Mouse (Mus musculus) lung, postnatal 0 days (tissue): ENCODE measurements around the gene Tagln3. TPM values are rescaled to one million over a fixed set of nuclear protein-coding genes. Genes with fewer than 3 reads are reported as not detected.

Experiments
- ATAC-seq: fragments of 200-750 bp; cut with Nextera tagmentation; 2 replicates; pipeline ENCODE4 v1.8.0; 2017; ENCODE audit warnings: moderate library complexity
- DNase-seq: peaks from one replicate; pipeline ENCODE4 v3.0.0-alpha.2; 2016; ENCODE audit warnings: low spot score
- H3K27ac ChIP-seq: fragments of 300-500 bp; sonication (generic); 2 replicates; pipeline ENCODE4 v1.5.1; 2014; ENCODE audit warnings: antibody characterized with exemption, mild to moderate bottlenecking, low read length, mixed read lengths
- H3K27me3 ChIP-seq: fragments of 300-500 bp; sonication (generic); replicated peaks from 2 replicates; pipeline ENCODE4 v1.6.1; 2014; ENCODE audit warnings: low read length, mixed read lengths; ENCODE audit not compliant: insufficient read depth
- H3K36me3 ChIP-seq: fragments of 300-500 bp; sonication (generic); 2 replicates; pipeline ENCODE4 v1.6.1; 2014; ENCODE audit warnings: low read length, mixed read lengths; ENCODE audit not compliant: insufficient read depth
- H3K4me1 ChIP-seq: fragments of 300-500 bp; sonication (generic); 2 replicates; pipeline ENCODE4 v1.6.1; 2014; ENCODE audit warnings: antibody characterized with exemption, low read depth, low read length, mixed read lengths; ENCODE audit not compliant: insufficient read depth
- H3K4me2 ChIP-seq: fragments of 300-500 bp; sonication (generic); replicated peaks from 2 replicates; pipeline ENCODE4 v1.6.1; 2014; ENCODE audit warnings: low read depth, mild to moderate bottlenecking, low read length, moderate library complexity, mixed read lengths
- H3K4me3 ChIP-seq: fragments of 300-500 bp; sonication (generic); 2 replicates; pipeline ENCODE4 v1.5.1; 2014; ENCODE audit warnings: low read depth, low read length
- H3K9ac ChIP-seq: fragments of 300-500 bp; sonication (generic); replicated peaks from 2 replicates; pipeline ENCODE4 v1.6.1; 2014; ENCODE audit warnings: low read depth, mild to moderate bottlenecking
- H3K9me3 ChIP-seq: fragments of 300-500 bp; sonication (generic); 2 replicates; pipeline ENCODE4 v1.6.1; 2016; ENCODE audit warnings: low read length, mixed read lengths
- CTCF ChIP-seq: IDR thresholded peaks from 2 replicates; pipeline ENCODE4 v1.5.1; 2016; ENCODE audit warnings: antibody characterized with exemption, mild to moderate bottlenecking
- EP300 ChIP-seq: IDR thresholded peaks from 2 replicates; pipeline ENCODE4 v1.6.1; 2016; ENCODE audit warnings: antibody characterized with exemption, mild to moderate bottlenecking, control low read depth
- WGBS: fragments of 180-500 bp; shearing (Covaris S2); extraction: QIAGEN DNeasy Blood & Tissue Kit; methylation state at CpG from one replicate; pipeline ENCODE4 v1.1.7; 2014; 5-methylcytosine and 5-hydroxymethylcytosine counted together
- polyA plus RNA-seq: library from polyadenylated mRNA; unstranded; fragments of >200 nt; fragmentation: Nextera tagmentation; extraction: Ambion mirVana; gene quantifications from 2 replicates; pipeline ENCODE4 v1.2.1, GENCODE M21; 2015

Tagln3 gene
- polyA plus RNA-seq, 1 experiment from 2014 or later: 0.53 TPM

DNA sequence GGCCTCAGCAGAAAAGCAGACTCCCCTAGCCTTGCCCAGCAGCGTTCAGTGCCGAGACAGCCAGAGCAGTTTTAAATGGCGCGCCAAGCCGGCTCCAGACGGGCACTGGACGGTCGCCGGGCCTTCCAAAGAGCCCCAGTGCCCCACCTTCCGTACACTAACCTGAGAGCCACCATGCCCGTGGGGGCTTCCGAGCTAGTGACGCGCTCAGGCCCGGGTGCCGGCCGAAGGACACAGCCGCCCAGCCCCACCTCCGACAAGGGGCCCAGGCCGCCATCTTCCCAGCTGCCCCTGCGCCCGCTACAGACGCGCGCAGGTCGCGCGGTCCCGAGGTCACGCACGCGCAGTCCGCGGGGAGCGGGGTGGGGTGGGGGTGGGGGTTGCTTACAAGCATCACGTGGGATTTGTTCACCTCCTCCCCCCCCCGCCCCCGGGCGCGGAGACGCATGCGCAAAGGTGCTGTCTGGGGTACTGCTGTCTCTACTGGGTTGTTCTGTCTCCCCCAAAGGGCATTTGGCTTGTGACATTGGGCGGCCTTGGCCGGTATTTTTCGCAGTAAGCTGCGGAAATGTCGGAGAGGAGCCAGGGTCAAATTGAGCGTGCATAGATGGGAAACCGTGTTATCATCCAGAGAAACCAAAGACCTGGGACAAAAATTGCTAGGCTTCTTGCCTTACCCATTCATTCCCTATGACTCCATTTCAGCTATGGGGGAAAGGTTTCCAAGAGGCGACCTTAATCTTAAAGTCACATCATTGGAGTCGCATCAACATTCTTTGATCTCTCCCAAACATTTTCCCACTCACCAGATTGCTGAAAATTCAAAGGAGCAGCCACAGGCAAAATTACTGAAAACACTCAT, 18.4 kb upstream of the Tagln3 start, which contains the start of gene Abhd10:
Gene Abhd10 (minus strand): TSS at position 341 of the 862 bp plus-strand sequence.
- Histone ChIP-seq H3K9ac (peak within 1 kb of the TSS; percentile 74), H3K36me3 (peaks cover 5% of the 10 kb centered on the region; the same call in 1 of the 2 replicates), H3K4me2 (peak within 1 kb of the TSS; percentile 56), H3K27me3 (no peaks in the 10 kb centered on the region), H3K27ac (peak within 1 kb of the TSS; percentile 91), H3K4me1 (no peaks in the 10 kb centered on the region), H3K4me3 (peak within 1 kb of the TSS; percentile 72), H3K9me3 (no peaks in the 10 kb centered on the region)
- no peak for TF ChIP-seq EP300
- TF ChIP-seq CTCF: no peak
- WGBS: under 1% methylated on average over 48 of the region's 51 CpGs
- ATAC-seq (peak; percentile 99), DNase-seq (peak; percentile 95)

DNA sequence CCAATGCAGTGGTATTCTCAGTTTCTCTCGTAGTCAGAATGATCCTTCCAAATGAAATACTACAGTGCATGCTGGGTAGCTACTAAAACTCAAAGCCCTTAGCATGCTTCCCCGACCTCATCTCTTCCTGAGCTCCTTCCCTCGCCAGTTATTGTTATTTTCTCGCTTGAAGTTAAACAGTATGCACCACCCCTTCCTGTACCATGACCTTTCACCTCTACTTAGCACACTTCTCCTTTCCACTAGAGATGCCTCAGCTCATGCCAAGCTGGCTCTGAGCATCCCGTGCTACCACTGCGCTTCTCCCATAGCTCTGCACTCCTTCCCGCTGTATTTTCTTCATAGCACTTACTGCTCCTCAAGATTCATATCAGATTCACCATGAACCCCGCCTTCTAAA, 13.5 kb upstream of the Tagln3 start:
- no peak for TF ChIP-seq EP300
- no peak overlapping the region for H3K4me2 ChIP-seq
- no peak overlapping the region for H3K27ac ChIP-seq
- 74% methylated on average over 8 of the region's 8 CpGs for WGBS
- ATAC-seq: no peak
- H3K4me3 ChIP-seq: no peak overlapping the region
- H3K9me3 ChIP-seq: no peaks in the 10 kb centered on the region
- H3K27me3 ChIP-seq: no peaks in the 10 kb centered on the region
- H3K36me3 ChIP-seq: peaks cover 18% of the 10 kb centered on the region; the same call in 1 of the 2 replicates
- no peak for DNase-seq
- H3K4me1 ChIP-seq: no peaks in the 10 kb centered on the region
- H3K9ac ChIP-seq: no peak overlapping the region

DNA sequence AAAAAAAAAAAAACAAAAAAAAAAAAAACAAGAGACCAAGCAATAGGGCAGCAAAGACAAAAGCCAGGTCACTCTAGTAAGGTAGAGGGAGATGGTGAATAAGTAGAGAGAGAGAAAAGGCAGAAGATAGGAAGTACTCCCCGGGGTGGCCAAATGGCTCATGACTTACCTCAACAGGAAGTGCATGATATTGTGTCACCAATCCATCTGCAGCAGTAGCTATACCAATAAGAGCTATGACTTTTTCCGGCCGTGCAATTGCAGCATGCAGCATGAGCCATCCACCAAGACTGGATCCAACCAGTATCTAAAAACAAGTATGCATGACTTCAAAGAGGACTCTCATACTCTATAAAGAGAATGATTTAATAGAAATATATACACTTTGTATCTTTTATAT, 12.3 kb upstream of the Tagln3 start:
- peaks cover 22% of the 10 kb centered on the region; the same call in 1 of the 2 replicates for H3K36me3 ChIP-seq
- no peaks in the 10 kb centered on the region for H3K27me3 ChIP-seq
- H3K4me3 ChIP-seq: no peak overlapping the region
- ATAC-seq (no peak), DNase-seq (no peak)
- no peaks in the 10 kb centered on the region for H3K4me1 ChIP-seq
- no peak overlapping the region for H3K9ac ChIP-seq
- no peak overlapping the region for H3K4me2 ChIP-seq
- H3K9me3 ChIP-seq: no peaks in the 10 kb centered on the region
- H3K27ac ChIP-seq: no peak overlapping the region
- WGBS: 81% methylated on average over 3 of the region's 3 CpGs
- TF ChIP-seq EP300: no peak
- no peak for TF ChIP-seq CTCF

DNA sequence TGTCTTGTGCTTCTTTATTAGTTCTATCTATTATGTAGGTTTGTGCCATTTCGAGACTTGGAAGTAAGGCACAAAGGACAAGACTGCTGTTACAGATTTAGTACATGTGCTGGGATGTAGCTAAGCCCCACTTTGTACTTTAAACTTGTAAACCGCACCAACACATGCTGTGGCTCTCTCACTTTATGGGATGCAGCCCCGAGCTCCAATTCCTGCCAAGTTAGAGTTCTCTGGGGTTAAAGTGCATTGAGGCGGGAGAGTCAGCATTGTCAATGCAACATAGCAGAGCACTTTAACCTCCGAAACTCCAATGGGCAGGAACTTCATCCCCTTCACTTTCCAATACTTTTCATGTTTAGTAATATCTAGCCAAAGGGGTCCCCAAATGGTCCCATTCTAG, 4.8 kb upstream of the Tagln3 start:
- H3K27me3 ChIP-seq: no peaks in the 10 kb centered on the region
- 0 out of 2 replicates have a peak, but pooled peaks cover 11% of the 10 kb centered on the region for H3K36me3 ChIP-seq
- WGBS: 82% methylated on average over 5 of the region's 5 CpGs
- DNase-seq: no peak
- TF ChIP-seq EP300 (no peak), CTCF (no peak)
- no peak overlapping the region for H3K9ac ChIP-seq
- no peaks in the 10 kb centered on the region for H3K9me3 ChIP-seq
- no peak overlapping the region for H3K4me3 ChIP-seq
- ATAC-seq: no peak
- no peaks in the 10 kb centered on the region; the same call in 1 of the 2 replicates for H3K4me1 ChIP-seq
- H3K27ac ChIP-seq: no peak overlapping the region
- H3K4me2 ChIP-seq: no peak overlapping the region

DNA sequence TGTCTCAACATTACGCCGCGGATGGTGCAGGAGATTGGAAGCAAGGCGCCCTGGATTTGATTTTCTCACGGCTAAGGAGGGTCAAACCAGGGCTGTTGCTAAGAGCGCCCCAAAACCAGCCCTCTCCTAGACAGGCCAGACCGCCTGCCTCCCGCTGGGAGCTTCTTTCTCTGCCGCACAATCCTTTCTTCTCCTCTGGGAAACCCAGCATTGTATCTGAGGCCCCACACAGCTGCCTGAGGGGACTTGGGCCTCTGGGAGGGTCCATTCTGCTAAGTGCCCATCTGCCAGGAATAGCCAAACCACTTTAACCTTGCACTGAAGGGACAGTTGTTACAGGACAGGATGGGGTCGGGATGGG, 314 bp upstream of the Tagln3 start:
- ATAC-seq: no peak
- peak overlapping the region; percentile 70 for H3K4me2 ChIP-seq
- 5% methylated on average over 10 of the region's 10 CpGs for WGBS

DNA sequence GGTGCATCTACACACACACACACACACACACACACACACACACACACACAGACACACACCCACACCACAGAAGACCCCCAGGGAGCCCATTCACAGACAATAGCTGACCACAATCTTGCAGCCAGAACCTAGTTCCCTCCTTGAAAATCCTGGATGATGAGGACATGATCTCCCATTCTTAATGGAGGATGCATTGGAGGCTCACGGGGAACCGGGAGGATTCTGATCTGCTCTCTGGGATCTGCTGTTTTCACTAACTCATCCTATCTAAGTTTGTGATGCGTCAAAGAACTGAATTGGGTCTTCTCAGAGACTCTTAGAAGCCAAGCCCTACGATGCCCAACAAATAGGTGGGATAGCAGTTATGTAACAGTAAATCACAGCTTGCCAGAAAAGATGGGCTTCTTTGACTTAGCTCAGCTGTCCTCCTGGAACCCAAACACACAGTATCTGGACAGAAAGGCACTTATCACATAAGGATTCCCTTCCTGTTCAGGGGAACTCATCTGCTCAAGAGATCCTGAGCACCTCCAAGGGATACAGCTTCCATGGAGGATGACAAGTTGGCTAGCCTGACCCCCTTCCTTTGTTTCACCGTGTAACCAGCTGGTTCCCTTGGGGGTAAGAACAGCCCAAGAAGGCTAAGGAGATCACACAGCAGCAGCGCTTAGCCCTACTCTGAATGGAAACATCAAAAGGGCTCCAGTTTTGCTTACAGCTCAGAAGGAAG, 1.1 kb downstream of the Tagln3 start:
- H3K36me3 ChIP-seq: no peaks in the 10 kb centered on the region
- no peak for DNase-seq
- no peak overlapping the region for H3K4me2 ChIP-seq
- H3K9me3 ChIP-seq: no peaks in the 10 kb centered on the region
- no peak overlapping the region for H3K9ac ChIP-seq
- WGBS: 68% methylated on average over 6 of the region's 6 CpGs
- no peak for ATAC-seq
- no peaks in the 10 kb centered on the region for H3K27me3 ChIP-seq
- TF ChIP-seq EP300: no peak
- no peak overlapping the region for H3K4me3 ChIP-seq
- H3K4me1 ChIP-seq: no peaks in the 10 kb centered on the region; the same call in 1 of the 2 replicates
- no peak overlapping the region for H3K27ac ChIP-seq

More for the DNA sequence above, 314 bp upstream of the Tagln3 start:
- Histone ChIP-seq H3K36me3 (no peaks in the 10 kb centered on the region), H3K9me3 (no peaks in the 10 kb centered on the region), H3K27ac (no peak overlapping the region), H3K4me1 (no peaks in the 10 kb centered on the region; the same call in 1 of the 2 replicates), H3K9ac (no peak overlapping the region), H3K27me3 (no peaks in the 10 kb centered on the region), H3K4me3 (peak overlapping the region; percentile 28)
- DNase-seq: no peak
- TF ChIP-seq CTCF (no peak), EP300 (no peak)
